Mouse (Mus musculus): ENCODE measurements around the gene Sik3.

- TF ChIP-seq CTCF (IDR thresholded peaks at IDR 0.05; ENCODE audit: control insufficient read depth, insufficient read depth, insufficient replicate concordance, low read depth, low read length) (no peak), POLR2A (IDR thresholded peaks at IDR 0.05; ENCODE audit: control insufficient read depth, low read depth, low read length) (no peak)
Observed at GRCm38 (mm10) chr9:46206834-46207500, 194.3 kb downstream of the Sik3 start.
